Mouse (Mus musculus) layer of hippocampus, adult 9-11 months (tissue): ENCODE results near the gene Prkcq.
A peak's percentile ranks its signal among the peaks of the same experiment; 100 is the strongest.
"Not testable (repeated sequence)": the region's sequence is repeated elsewhere in the genome, so short reads cannot be mapped to it uniquely, and the experiment has no call there.

Experiments used
- DNase-seq: peaks from one replicate; pipeline ENCODE4 v3.0.0; 2022

Gene Prkcq

DNA sequence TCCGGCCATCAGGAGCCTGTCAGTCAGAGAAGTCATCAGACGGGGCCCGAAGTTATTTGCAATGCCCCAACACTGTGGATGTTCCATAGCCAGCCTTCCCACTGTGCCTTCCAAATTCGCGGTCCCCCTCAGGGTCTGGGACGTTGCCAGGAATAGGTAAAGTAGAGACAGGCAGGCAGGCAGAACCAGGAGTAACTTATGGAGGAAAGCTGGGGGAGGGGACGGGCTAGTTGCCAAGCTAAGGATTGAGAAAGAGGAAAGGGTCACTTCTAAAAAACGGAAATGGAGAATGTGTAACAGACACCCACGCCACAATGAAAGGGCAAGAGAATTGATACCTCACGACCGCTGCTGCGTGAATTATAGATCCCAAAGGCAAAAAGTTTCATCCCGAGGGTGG lies 121.2 kb downstream of the Prkcq start:
- no peak for DNase-seq

GRCm38 (mm10) chr2:11294643-11295191 lies 122.8 kb downstream of the Prkcq start:
- no peak for DNase-seq

DNA sequence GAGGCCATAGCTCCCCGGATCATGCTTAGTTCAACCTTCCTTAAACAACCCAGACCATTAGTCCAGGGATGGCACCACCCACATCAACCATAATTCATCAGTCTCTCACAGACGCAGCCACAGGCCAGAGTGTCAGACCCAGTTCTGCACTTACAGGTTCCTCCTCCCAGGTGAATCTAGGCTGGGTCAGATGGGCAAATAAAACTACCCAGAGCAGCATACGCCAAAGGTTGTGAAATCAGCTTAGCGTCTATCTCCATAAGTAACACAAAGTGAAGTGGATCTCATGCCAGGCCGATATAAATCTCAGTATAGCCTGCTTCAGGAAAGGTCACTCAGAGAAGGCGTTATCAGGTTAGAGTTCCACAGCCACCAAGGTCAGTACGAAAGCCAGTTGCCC lies 126.9 kb downstream of the Prkcq start:
- DNase-seq: no peak

DNA sequence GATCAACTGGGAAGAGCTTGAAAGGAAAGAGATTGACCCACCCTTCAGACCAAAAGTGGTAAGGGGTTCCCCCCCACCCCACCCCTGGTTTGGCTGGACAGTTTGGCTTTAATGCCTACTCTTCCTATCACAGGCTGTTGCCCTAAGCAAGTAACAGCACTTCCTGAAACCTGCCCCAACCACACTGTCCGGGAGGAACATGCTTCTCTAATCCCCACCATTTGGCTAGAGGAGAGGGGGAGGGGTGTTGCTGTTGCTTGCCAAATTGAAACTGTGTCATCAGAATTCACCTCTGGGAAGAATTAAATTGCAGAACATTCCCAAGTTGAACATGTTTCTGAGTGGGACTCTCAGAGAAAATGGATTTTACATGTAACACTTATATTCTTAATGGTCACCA lies 127.5 kb downstream of the Prkcq start:
- no peak for DNase-seq

DNA sequence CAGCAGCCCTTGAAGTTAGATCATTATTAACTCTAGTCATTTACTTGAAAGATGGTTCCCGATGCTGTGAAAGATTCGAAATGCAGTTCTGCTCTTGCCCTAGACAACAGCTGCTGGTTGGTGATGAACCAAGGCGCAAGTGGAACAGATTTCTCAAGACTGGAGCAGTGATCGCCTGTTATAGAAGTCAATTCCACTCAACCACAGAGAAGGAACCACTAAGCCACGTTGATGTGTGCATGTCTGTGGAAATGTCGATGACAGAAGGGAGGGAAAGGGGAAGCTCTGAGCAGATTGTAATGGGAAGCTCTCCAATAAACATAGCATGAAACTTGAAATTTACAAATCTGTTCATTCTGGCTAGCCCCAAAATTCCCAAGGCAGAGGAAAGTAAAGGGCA lies 128.5 kb downstream of the Prkcq start:
- DNase-seq: no peak

GRCm38 (mm10) chr2:11320241-11320640 lies 148.3 kb downstream of the Prkcq start:
- DNase-seq: no peak

- DNase-seq: no peak
Measured at GRCm38 (mm10) chr2:11322396-11322795, 150.5 kb downstream of the Prkcq start.

GRCm38 (mm10) chr2:11327280-11327679 lies 155.4 kb downstream of the Prkcq start:
- DNase-seq: no peak

- DNase-seq: no peak
Measured at GRCm38 (mm10) chr2:11329407-11330224, 157.7 kb downstream of the Prkcq start.

DNA sequence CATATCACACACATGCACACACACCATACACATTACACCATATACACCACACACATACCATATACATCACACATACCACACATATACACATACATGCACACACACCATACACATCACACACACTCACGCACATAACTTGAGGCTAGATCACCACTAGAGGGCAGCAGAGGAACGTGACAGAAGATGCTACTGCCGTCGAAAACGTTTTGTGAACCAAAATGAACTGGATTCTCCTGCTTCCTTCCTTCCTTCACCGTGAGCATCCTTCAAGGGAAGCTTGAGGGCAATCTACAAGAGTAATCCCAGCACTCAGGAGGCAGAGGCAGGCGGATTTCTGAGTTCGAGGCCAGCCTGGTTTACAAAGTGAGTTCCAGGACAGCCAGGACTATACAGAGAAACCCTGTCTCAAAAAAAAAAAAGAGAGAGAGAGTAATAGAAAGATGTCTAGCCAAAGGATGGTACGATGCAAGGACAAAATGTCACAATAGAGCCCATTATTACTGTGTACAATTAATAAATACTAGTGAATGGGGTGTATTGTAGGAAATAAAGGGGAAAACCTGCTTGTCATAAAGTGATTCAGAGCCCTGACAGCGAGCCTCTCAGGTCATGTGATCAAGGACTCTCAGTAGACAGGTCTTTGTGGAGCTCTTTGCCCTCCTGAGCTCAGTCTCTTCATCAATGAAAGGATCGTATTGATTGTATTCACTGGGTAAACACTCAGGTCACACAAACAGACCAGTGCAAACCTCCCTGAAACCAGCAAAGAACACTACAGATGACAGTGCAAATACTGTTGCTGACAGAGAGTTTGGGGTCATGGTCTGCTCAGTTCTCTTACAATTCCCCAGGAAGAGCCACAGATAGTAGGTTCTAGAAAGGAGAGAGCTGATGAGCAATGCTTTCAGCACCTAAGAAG lies 159.9 kb downstream of the Prkcq start:
- DNase-seq: peak; percentile 63

DNA sequence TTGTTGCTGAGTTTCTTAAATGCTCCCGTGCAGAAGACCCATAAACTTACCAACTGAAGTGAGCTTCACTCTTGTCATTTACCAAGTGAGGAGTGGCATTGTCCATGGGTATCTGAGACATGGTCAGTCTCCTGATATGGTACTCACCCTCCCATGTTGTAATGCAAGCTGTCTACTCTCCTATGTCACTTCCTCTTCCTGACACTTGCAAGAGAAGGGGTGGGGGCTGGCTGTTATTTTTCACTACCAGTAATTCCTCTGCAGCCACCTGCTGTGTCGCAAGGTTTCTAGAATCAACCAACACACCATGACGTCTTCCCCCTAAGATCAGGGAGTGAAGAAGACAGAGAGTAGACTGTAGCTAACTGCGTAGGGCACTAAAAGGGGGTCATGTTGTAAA lies 160.6 kb downstream of the Prkcq start:
- peak; percentile 17 for DNase-seq

GRCm38 (mm10) chr2:11333301-11334017 lies 161.6 kb downstream of the Prkcq start:
- DNase-seq: peak; percentile 80

DNA sequence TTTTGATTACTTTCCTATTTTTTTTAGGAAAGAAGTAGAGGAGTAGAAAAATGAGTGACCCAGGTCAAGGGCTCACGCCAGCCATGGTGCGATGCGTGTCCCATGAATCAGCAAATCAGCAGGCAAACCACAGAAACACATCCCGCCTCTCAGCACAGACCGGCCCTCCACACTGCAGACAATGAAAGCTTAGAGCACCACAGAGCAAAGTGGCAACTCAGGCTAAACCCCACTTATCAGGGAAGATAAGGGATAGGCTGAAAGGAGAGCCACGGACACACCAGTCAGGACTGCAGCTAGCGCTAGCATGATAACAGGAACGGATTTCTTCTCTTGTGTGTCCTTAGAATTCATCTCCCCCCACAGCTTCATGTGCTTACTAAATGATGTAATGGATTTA lies 164.4 kb downstream of the Prkcq start:
- DNase-seq: no peak

DNA sequence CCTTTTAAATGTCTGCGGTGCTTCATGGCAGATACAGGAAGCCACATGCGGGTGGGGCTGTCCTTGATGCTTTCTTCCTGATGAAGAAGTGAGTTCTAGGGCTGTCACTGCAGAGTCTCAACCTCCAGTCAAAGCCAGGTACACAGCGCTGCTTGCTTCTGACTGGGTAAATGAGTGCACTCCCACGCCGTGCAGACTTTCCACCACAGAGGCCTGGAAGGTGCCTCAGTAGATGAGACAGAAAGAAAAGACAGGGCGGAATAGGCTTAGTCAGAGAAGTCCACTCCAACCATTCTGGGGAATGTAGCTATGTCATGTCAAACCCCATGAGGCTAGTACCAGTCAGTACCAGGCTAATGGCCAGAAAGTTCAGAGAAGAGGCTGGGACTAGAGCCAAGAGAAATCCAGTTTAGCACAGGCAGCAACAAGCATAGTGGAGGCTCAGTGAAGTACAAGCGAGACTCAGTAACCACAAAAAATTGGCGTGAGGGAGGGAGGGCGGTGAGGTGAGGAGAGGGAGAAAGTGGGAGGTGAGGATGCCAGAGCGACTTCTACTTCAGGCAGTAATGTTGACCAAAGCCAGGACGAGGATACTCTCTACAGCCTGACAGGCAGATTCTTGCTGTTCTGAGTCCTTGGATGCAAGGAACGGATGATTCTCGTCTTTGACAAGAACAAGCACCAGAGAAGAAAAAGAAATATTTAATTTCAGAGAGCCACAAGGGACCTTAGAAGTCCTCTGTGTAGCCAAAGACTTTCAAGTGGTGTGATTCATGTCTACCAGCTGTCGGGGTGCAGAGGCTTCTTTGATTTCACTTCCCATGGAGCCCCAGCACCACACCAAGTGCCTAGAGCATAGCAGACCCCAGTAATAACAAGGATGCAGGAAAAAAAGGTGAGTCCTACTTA lies 167.3 kb downstream of the Prkcq start:
- peak; percentile 80 for DNase-seq

DNA sequence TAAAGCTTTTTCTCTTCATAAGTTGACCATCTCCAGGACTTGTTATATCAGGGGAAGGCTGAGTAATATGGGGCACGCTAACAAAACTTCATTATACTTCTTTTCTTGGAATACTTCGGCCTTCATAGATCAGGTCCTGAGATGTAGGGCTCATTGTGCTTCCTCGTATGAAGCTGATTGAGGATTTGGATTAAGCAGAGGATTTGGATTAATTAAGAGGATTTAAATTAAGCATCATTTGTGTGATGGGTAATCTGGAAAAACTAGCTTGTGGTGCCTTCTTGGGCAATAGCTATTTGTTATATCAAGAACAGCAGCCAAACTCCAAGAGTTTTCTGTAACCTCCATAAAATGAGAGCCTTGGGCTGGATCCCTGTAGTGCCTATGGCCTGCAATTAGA lies 172.8 kb downstream of the Prkcq start:
- no peak for DNase-seq

GRCm38 (mm10) chr2:11346419-11346818 lies 174.5 kb downstream of the Prkcq start:
- not testable (repeated sequence) for DNase-seq

GRCm38 (mm10) chr2:11347791-11348190 lies 175.9 kb downstream of the Prkcq start:
- DNase-seq: peak; percentile 30
